Mouse (Mus musculus) spleen, adult 2 months (tissue): ENCODE measurements around the gene Cd70. TPM values are rescaled to one million over a fixed set of nuclear protein-coding genes. Genes with fewer than 3 reads are reported as not detected.

Experiments
- DNase-seq, 2 experiments: peaks; one replicate each; pipeline versions ENCODE4 v3.0.0 to v3.0.0-alpha.2; 2012 to 2021; ENCODE audit warnings: low spot score in 2 of 2, low read depth in 1 of 2
- H3K27ac ChIP-seq: fragments of 200-500 bp; 2 replicates; pipeline ENCODE4 v1.5.1; 2012; ENCODE audit warnings: low read length, inconsistent platforms; ENCODE audit not compliant: insufficient read depth
- H3K27me3 ChIP-seq: fragments of 200-500 bp; 2 replicates; pipeline ENCODE4 v1.6.1; 2012; ENCODE audit warnings: mild to moderate bottlenecking, moderate library complexity, low read length, inconsistent platforms; ENCODE audit not compliant: control insufficient read depth, insufficient read depth
- H3K36me3 ChIP-seq: fragments of 200-500 bp; 2 replicates; pipeline ENCODE4 v1.6.1; 2012; ENCODE audit warnings: mild to moderate bottlenecking, low read length, inconsistent platforms; ENCODE audit not compliant: control insufficient read depth, insufficient read depth
- H3K4me1 ChIP-seq: fragments of 200-500 bp; 2 replicates; pipeline ENCODE4 v1.6.1; 2011; ENCODE audit warnings: inconsistent platforms; ENCODE audit not compliant: control insufficient read depth, insufficient read depth, insufficient read length
- H3K4me3 ChIP-seq: fragments of 200-500 bp; 2 replicates; pipeline ENCODE4 v1.5.1; 2011; ENCODE audit warnings: mild to moderate bottlenecking, inconsistent platforms; ENCODE audit not compliant: insufficient read depth, insufficient read length; ENCODE audit errors: extremely low read depth
- CTCF ChIP-seq: fragments of 200-500 bp; IDR thresholded peaks from 2 replicates; pipeline ENCODE4 v1.5.1; 2011; ENCODE audit warnings: mild to moderate bottlenecking, inconsistent platforms; ENCODE audit not compliant: insufficient read depth, insufficient read length, insufficient replicate concordance; ENCODE audit errors: extremely low read depth
- POLR2A ChIP-seq: fragments of 200-500 bp; IDR thresholded peaks from 2 replicates; pipeline ENCODE4 v1.6.1; 2011; ENCODE audit warnings: low read depth, low read length, inconsistent platforms
- whole genome bisulfite sequencing: fragments of 180-500 bp; shearing (Covaris S2); methylation state at CpG from one replicate; pipeline ENCODE4 v1.1.7; 2018; 5-methylcytosine and 5-hydroxymethylcytosine counted together
- polyA plus RNA-seq: library from polyadenylated mRNA; depleted of rRNA; stranded (reverse); fragments of >200 nt; gene quantifications from 2 replicates; pipeline ENCODE4 v1.2.3, GENCODE M21; 2012; rRNA removed

Gene Cd70
- polyA plus RNA-seq, 1 experiment, result 0.36 TPM

- Histone ChIP-seq H3K27ac (no peak overlapping the region), H3K36me3 (no peaks in the 10 kb centered on the region), H3K4me1 (0 out of 2 replicates have a peak, but pooled peaks cover 4% of the 10 kb centered on the region), H3K4me3 (no peak overlapping the region), H3K27me3 (no peaks in the 10 kb centered on the region)
- WGBS, result 68% methylated on average over 5 of the region's 5 CpGs
- TF ChIP-seq POLR2A, result no peak
- TF ChIP-seq CTCF, result no peak
- no peak for DNase-seq
Observed at GRCm38 (mm10) chr17:57098321-57098720, 51.3 kb downstream of the Cd70 start.

GRCm38 (mm10) chr17:57096623-57096920 lies 53.0 kb downstream of the Cd70 start:
- Histone ChIP-seq H3K4me3 (peak overlapping the region; percentile 40), H3K27ac (no peak overlapping the region), H3K36me3 (no peaks in the 10 kb centered on the region), H3K27me3 (no peaks in the 10 kb centered on the region), H3K4me1 (0 out of 2 replicates have a peak, but pooled peaks cover 4% of the 10 kb centered on the region)
- TF ChIP-seq POLR2A (no peak), CTCF (peak; percentile 97)
- DNase-seq, result peak; percentile 52 to 84
- 1% methylated on average over 11 of the region's 11 CpGs for whole genome bisulfite sequencing

Other genes with a start within 250 kb of the Cd70 start
- 36.2 and 46.1 TPM in 2 replicates for gene Mllt1, start 214.4 kb downstream of the Cd70 start, polyA plus RNA-seq
- gene Acer1, start 167.7 kb downstream of the Cd70 start, polyA plus RNA-seq, result not detected in 2 replicates
- 66.7 and 103 TPM in 2 replicates for gene Clpp, start 159.5 kb downstream of the Cd70 start, polyA plus RNA-seq
- 20.3 and 22.3 TPM in 2 replicates for gene Alkbh7, start 152.4 kb downstream of the Cd70 start, polyA plus RNA-seq
- not detected in 2 replicates for gene Pspn, start 149.8 kb downstream of the Cd70 start, polyA plus RNA-seq
- gene Gtf2f1, start 138.5 kb downstream of the Cd70 start, polyA plus RNA-seq, result 18.5 and 26.8 TPM in 2 replicates
- 0.07 and 0.12 TPM in 2 replicates for gene Gm17949, start 138.3 kb downstream of the Cd70 start, polyA plus RNA-seq
- gene Khsrp, start 118.3 kb downstream of the Cd70 start, polyA plus RNA-seq, result 82.8 and 119 TPM in 2 replicates
- gene Slc25a41, start 108.1 kb downstream of the Cd70 start, polyA plus RNA-seq, result not detected in 2 replicates
- gene Crb3, start 90.7 kb downstream of the Cd70 start, polyA plus RNA-seq, result 6.3 and 6.8 TPM in 2 replicates
- gene Slc25a23, start 89.9 kb downstream of the Cd70 start, polyA plus RNA-seq, result 10.7 and 13.1 TPM in 2 replicates
- 94.1 and 116 TPM in 2 replicates for gene Dennd1c, start 71.3 kb downstream of the Cd70 start, polyA plus RNA-seq
- 1.6 and 1.7 TPM in 2 replicates for gene Tubb4a, start 62.0 kb downstream of the Cd70 start, polyA plus RNA-seq
- gene Tnfsf9, start 44.5 kb downstream of the Cd70 start, polyA plus RNA-seq, result 2.7 and 3.4 TPM in 2 replicates
- 6.1 and 7.9 TPM in 2 replicates for gene Tnfsf14, start 44.4 kb upstream of the Cd70 start, polyA plus RNA-seq
- 160 and 170 TPM in 2 replicates for gene C3, start 78.4 kb upstream of the Cd70 start, polyA plus RNA-seq
- 38.5 and 39.0 TPM in 2 replicates for gene Gpr108, start 98.7 kb upstream of the Cd70 start, polyA plus RNA-seq
- gene Trip10, start 99.7 kb upstream of the Cd70 start, polyA plus RNA-seq, result 9.8 and 10.5 TPM in 2 replicates
- 51.6 and 53.3 TPM in 2 replicates for gene Vav1, start 129.3 kb upstream of the Cd70 start, polyA plus RNA-seq
- 26.8 and 38.4 TPM in 2 replicates for gene Adgre1, start 208.9 kb upstream of the Cd70 start, polyA plus RNA-seq